ENCODE assay signal across 8 mouse cellular contexts in genomic region chr12:83045001-83045531, GRCm38 (mm10).
A peak's percentile ranks its signal among the peaks of the same experiment; 100 is the strongest.
DNase-seq lines count a peak whose midpoint lies in the region; ATAC-seq lines count a peak whose summit lies in the region.

No protein-coding gene starts in this region.

- peak; percentile 6 for DNase-seq in embryo, embryonic 11 days
- no peak for DNase-seq in embryo, embryonic 9.5 days (ENCODE audit: extremely low spot score)
- DNase-seq in Muller cell, postnatal 12 days (ENCODE audit: inconsistent ontology term) = peak; percentile 76
- DNase-seq in forebrain, embryonic 14.5 days (ENCODE audit: low spot score) = no peak
- no peak for DNase-seq in lung, postnatal 4 days

- H3K27ac ChIP-seq in forebrain, embryonic 14.5 days (ENCODE audit: low read depth, low read length) = peak overlapping the region; percentile 79
- H3K27ac ChIP-seq in kidney, embryonic 14.5 days (ENCODE audit: low read depth, low read length) = no peak overlapping the region
- peak overlapping the region; percentile 84 for H3K27ac ChIP-seq in midbrain, embryonic 15.5 days

- H3K9ac ChIP-seq in forebrain, embryonic 14.5 days (ENCODE audit: low read length) = peak overlapping the region; percentile 37; the same call in 1 of the 2 replicates
- no peak overlapping the region for H3K9ac ChIP-seq in kidney, embryonic 14.5 days (ENCODE audit: low read depth, low read length)
- no peak overlapping the region for H3K9ac ChIP-seq in midbrain, embryonic 15.5 days

- H3K4me2 ChIP-seq in forebrain, embryonic 14.5 days (ENCODE audit: low read length) = peak overlapping the region; percentile 46
- H3K4me2 ChIP-seq in kidney, embryonic 14.5 days (replicated peaks; ENCODE audit: low read depth, low read length) = no peak overlapping the region
- peak overlapping the region; percentile 44 for H3K4me2 ChIP-seq in midbrain, embryonic 15.5 days

- no peaks in the 10 kb centered on the region for H3K27me3 ChIP-seq in forebrain, embryonic 14.5 days (replicated peaks; ENCODE audit: control insufficient read depth, insufficient read depth, low read length)
- H3K27me3 ChIP-seq in kidney, embryonic 14.5 days (ENCODE audit: control insufficient read depth, insufficient read depth, low read length) = no peaks in the 10 kb centered on the region
- H3K27me3 ChIP-seq in midbrain, embryonic 15.5 days (replicated peaks) = no peaks in the 10 kb centered on the region

- H3K9me3 ChIP-seq in forebrain, embryonic 14.5 days (replicated peaks; ENCODE audit: control insufficient read depth, low read length) = no peaks in the 10 kb centered on the region
- no peaks in the 10 kb centered on the region for H3K9me3 ChIP-seq in kidney, embryonic 14.5 days (ENCODE audit: control insufficient read depth, low read length)
- H3K9me3 ChIP-seq in midbrain, embryonic 15.5 days = no peaks in the 10 kb centered on the region

- H3K36me3 ChIP-seq in forebrain, embryonic 14.5 days (ENCODE audit: control insufficient read depth, insufficient read depth, low read length) = no peaks in the 10 kb centered on the region
- H3K36me3 ChIP-seq in kidney, embryonic 14.5 days (ENCODE audit: control insufficient read depth, insufficient read depth, low read length) = no peaks in the 10 kb centered on the region
- H3K36me3 ChIP-seq in midbrain, embryonic 15.5 days (replicated peaks) = no peaks in the 10 kb centered on the region

- whole genome bisulfite sequencing in forebrain, embryonic 14.5 days = 8% methylated on average over 12 of the region's 12 CpGs
- WGBS in kidney, embryonic 14.5 days = 57% methylated on average over 12 of the region's 12 CpGs
- 12% methylated on average over 12 of the region's 12 CpGs for WGBS in midbrain, embryonic 15.5 days

- H3K4me3 ChIP-seq in forebrain, embryonic 14.5 days (ENCODE audit: low read depth, low read length) = 0 out of 2 replicates have a peak overlapping the region, but pooled peaks have one; percentile 3
- H3K4me3 ChIP-seq in kidney, embryonic 14.5 days (ENCODE audit: low read length) = no peak overlapping the region
- 0 out of 2 replicates have a peak overlapping the region, but pooled peaks have one; percentile 4 for H3K4me3 ChIP-seq in midbrain, embryonic 15.5 days

- peaks cover 34% of the 10 kb centered on the region for H3K4me1 ChIP-seq in forebrain, embryonic 14.5 days (ENCODE audit: control insufficient read depth, insufficient read depth, low read length)
- H3K4me1 ChIP-seq in kidney, embryonic 14.5 days (ENCODE audit: control insufficient read depth, insufficient read depth, low read length) = 0 out of 2 replicates have a peak, but pooled peaks cover 10% of the 10 kb centered on the region
- peaks cover 26% of the 10 kb centered on the region for H3K4me1 ChIP-seq in midbrain, embryonic 15.5 days

- ATAC-seq in forebrain, embryonic 14.5 days = peak; percentile 38
- ATAC-seq in kidney, embryonic 14.5 days (ENCODE audit: low FRiP score, low TSS enrichment) = 0 out of 2 replicates have a peak, but pooled peaks have one; percentile 34
- ATAC-seq in midbrain, embryonic 15.5 days (replicated peaks) = peak; percentile 37
- ATAC-seq in megakaryocyte progenitor cell, adult 5-6 weeks (replicated peaks; ENCODE audit: poor library complexity) = no peak

Comparison
In these comparisons a context has a peak if more than half of its experiments do, and no peak if none do; other contexts are left out.
1. DNase-seq: peak in embryo, embryonic 11 days (single experiment) and Muller cell, postnatal 12 days (single experiment); none in embryo, embryonic 9.5 days (single experiment), forebrain, embryonic 14.5 days (single experiment) and lung, postnatal 4 days (0 of 2).